Mouse (Mus musculus) liver, embryonic 12.5 days (tissue): ENCODE data around the gene Rnf149. TPM values are rescaled to one million over a fixed set of nuclear protein-coding genes. Genes with fewer than 3 reads are reported as not detected.
A peak's percentile ranks its signal among the peaks of the same experiment; 100 is the strongest.

Experiments
- ATAC-seq: fragments of 200-750 bp; cut with Nextera tagmentation; 2 replicates; pipeline ENCODE4 v1.8.0; 2017; ENCODE audit warnings: moderate number of reproducible peaks, mild to moderate bottlenecking, moderate library complexity
- H3K27ac ChIP-seq: fragments of 300-500 bp; sonication (generic); 2 replicates; pipeline ENCODE4 v1.5.1; 2016; ENCODE audit warnings: mild to moderate bottlenecking
- H3K27me3 ChIP-seq: fragments of 300-500 bp; sonication (generic); replicated peaks from 2 replicates; pipeline ENCODE4 v1.6.1; 2016; ENCODE audit warnings: mild to moderate bottlenecking, moderate library complexity
- H3K36me3 ChIP-seq: fragments of 300-500 bp; sonication (generic); 2 replicates; pipeline ENCODE4 v1.6.1; 2016; ENCODE audit warnings: mild to moderate bottlenecking, moderate library complexity
- H3K4me1 ChIP-seq: fragments of 300-500 bp; sonication (generic); 2 replicates; pipeline ENCODE4 v1.6.1; 2016
- H3K4me2 ChIP-seq: fragments of 300-500 bp; sonication (generic); 2 replicates; pipeline ENCODE4 v1.6.1; 2016; ENCODE audit warnings: mild to moderate bottlenecking, moderate library complexity
- H3K4me3 ChIP-seq: fragments of 300-500 bp; sonication (generic); 2 replicates; pipeline ENCODE4 v1.5.1; 2016; ENCODE audit warnings: mild to moderate bottlenecking, moderate library complexity
- H3K9ac ChIP-seq: fragments of 300-500 bp; sonication (generic); 2 replicates; pipeline ENCODE4 v1.6.1; 2016; ENCODE audit warnings: mild to moderate bottlenecking, moderate library complexity
- H3K9me3 ChIP-seq: fragments of 300-500 bp; sonication (generic); replicated peaks from 2 replicates; pipeline ENCODE4 v1.6.1; 2016; ENCODE audit warnings: mild to moderate bottlenecking, moderate library complexity
- WGBS: fragments of 180-500 bp; shearing (Covaris S2); methylation state at CpG from one replicate; pipeline ENCODE4 v1.1.7; 2016; ENCODE audit not compliant: insufficient replicate concordance; 5-methylcytosine and 5-hydroxymethylcytosine counted together
- polyA plus RNA-seq: library from polyadenylated mRNA; unstranded; fragments of >200 nt; fragmentation: Nextera tagmentation; extraction: Ambion mirVana; gene quantifications from 2 replicates; pipeline ENCODE4 v1.2.1, GENCODE M21; 2016

Gene Rnf149
- polyA plus RNA-seq, 1 experiment from 2014 or later, result 27.3 TPM

DNA sequence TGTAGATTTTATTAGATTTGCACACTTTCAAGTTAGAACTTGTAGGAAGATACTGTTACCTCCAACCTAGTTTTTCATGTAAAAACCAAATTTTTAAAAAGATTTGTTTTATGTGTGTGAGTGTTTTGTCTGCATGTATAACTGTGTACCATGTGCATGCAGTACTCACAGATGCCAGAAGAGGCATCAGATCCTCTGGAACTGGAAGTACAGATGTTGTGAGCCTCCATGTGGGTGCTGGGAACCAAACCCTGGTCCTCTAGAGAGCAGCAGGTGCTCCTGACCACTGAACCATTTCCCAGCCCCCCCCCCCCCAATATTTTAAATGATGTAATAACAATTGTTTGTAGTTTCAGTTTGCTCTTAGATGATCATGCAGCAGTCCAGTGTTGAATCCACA lies 36.6 kb downstream of the Rnf149 start:
- Histone ChIP-seq H3K4me2 (no peak overlapping the region), H3K27ac (no peak overlapping the region), H3K4me3 (no peak overlapping the region), H3K27me3 (no peaks in the 10 kb centered on the region), H3K9me3 (peaks cover 12% of the 10 kb centered on the region; the same call in 1 of the 2 replicates), H3K9ac (no peak overlapping the region), H3K36me3 (peaks cover 74% of the 10 kb centered on the region), H3K4me1 (peaks cover 14% of the 10 kb centered on the region)
- no peak for ATAC-seq

DNA sequence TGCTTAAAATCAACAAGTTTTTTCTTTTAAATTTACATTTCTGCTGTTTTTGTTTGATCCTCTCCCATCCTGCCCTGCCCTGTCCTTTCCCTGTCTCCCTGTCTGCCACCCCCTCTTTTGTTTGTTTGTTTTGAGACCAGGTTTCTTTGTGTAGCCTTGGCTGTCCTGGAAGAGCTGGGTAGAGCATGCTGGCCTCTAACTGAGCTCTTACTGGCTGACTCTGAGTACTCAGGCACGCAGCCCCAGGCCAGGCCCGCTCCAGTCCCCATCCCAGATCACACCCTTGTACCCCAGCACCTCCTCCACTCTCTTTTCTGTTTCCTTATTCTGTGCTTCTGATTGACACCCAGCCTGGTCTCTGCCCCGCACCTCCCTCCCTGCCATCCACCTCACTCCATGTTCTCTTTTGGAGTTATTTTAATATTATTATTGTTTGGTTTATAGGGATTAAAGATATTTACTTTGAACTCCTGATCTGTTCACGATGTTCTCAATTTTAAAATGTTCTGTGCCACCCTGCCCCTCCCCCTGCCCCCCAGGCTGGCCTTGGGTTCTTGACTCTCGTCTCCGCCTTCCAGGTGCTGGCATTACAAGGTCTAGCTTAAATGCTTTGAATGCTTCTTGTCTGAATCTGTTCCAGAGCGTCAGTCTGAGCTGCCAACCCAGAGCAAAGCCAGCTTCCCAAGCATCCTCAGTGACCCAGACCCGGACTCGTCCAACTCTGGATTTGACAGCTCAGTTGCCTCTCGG lies 39.4 kb downstream of the Rnf149 start:
- Histone ChIP-seq H3K4me2 (peak overlapping the region; percentile 27), H3K4me1 (peaks cover 21% of the 10 kb centered on the region), H3K9ac (no peak overlapping the region; the same call in 1 of the 2 replicates), H3K4me3 (no peak overlapping the region), H3K27ac (no peak overlapping the region), H3K36me3 (peaks cover 49% of the 10 kb centered on the region), H3K9me3 (peaks cover 12% of the 10 kb centered on the region; the same call in 1 of the 2 replicates), H3K27me3 (0 out of 2 replicates have a peak, but pooled peaks cover 6% of the 10 kb centered on the region)
- no peak for ATAC-seq
- 86% methylated on average over 10 of the region's 10 CpGs for WGBS

DNA sequence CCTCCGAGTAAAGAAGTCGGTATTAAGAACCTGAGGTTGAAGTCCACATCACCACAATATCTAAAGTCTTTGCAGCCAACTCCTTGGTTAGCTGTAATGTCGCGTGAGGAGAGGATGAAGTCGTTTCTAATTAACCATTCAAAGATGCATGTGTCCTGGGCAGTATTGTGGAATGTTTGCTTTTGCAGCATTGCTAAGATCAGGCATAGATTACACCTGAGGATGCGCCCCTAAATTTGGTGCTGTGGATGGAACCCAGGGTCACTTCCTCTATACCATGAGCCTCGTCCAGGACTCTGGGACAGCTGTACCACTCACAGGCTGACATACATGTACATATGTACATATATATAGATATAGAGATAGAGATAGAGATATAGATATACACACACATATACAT lies 40.5 kb downstream of the Rnf149 start:
- H3K27ac ChIP-seq, result no peak overlapping the region
- peaks cover 12% of the 10 kb centered on the region; the same call in 1 of the 2 replicates for H3K9me3 ChIP-seq
- H3K4me2 ChIP-seq, result peak overlapping the region; percentile 94
- H3K27me3 ChIP-seq, result peaks cover 6% of the 10 kb centered on the region; the same call in 1 of the 2 replicates
- peak overlapping the region; percentile 87 for H3K9ac ChIP-seq
- peaks cover 21% of the 10 kb centered on the region for H3K4me1 ChIP-seq
- no peak for ATAC-seq
- WGBS, result 34% methylated on average over 7 of the region's 7 CpGs
- peaks cover 39% of the 10 kb centered on the region for H3K36me3 ChIP-seq
- H3K4me3 ChIP-seq, result peak overlapping the region; percentile 90

DNA sequence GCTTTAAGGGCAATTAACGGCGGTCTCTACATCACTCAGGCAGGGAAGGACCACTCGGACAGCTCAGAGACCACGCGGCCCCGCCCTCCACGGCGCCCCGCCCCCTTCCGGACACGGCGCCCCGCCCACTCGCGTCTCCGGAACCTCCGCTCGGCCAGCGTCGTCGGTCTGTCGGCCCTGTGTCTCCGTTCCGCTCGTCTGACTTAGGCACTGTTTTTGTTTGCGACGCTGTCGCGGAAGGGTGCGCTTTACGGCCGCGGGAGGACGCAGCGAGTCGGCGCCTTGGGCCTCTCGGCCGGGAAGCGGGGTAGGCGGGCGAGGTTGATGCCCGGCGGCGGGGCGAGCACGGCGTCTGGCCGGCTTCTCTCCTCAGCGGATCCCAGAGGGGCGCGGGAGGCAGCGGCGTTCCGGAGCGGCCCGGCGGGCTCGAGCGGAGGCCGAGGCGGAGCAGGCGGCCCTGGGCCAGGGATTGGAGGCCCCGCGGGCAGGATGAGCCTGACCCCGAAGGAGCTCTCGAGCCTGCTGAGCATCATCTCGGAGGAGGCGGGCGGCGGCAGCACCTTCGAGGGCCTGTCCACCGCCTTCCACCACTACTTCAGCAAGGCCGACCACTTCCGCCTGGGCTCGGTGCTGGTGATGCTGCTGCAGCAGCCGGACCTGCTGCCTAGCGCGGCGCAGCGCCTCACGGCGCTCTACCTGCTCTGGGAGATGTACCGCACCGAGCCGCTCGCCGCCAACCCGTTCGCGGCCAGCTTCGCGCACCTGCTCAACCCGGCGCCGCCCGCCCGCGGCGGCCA lies 41.5 kb downstream of the Rnf149 start:
- Histone ChIP-seq H3K27me3 (peaks cover 6% of the 10 kb centered on the region; the same call in 1 of the 2 replicates), H3K4me2 (peak overlapping the region; percentile 94), H3K36me3 (peaks cover 32% of the 10 kb centered on the region), H3K27ac (peak overlapping the region; percentile 93), H3K9ac (peak overlapping the region; percentile 87), H3K4me1 (peaks cover 21% of the 10 kb centered on the region), H3K4me3 (peak overlapping the region; percentile 90), H3K9me3 (peaks cover 11% of the 10 kb centered on the region; the same call in 1 of the 2 replicates)
- peak; percentile 91 for ATAC-seq
- WGBS, result under 1% methylated on average over 99 of the region's 100 CpGs

DNA sequence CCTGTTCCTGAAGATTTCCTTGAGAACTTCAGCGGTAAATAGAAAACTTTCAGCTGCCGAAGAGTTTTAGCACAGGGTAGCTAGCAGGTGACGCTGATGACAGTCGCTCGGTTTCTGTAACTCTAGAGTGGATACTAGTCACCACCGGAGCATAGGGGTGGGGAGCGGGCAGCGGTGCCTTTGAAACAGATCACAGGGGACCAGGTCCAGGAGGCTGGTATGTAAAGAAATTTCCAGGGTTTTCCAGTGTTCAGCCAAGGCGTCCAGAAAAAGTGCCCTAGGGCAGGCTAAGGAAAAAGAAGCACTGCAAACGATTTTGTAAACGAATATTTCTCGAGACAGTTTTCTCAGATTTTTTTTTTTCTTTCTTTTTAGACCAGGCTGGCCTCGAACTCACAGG lies 42.4 kb downstream of the Rnf149 start, which contains the start of gene Cnot11:
TSS of gene Cnot11 (plus strand) at position 162 of the 400 bp plus-strand sequence.
- Histone ChIP-seq H3K27me3 (peaks cover 6% of the 10 kb centered on the region; the same call in 1 of the 2 replicates), H3K4me2 (peak within 1 kb of the TSS; percentile 94), H3K27ac (peak within 1 kb of the TSS; percentile 93), H3K4me1 (peaks cover 25% of the 10 kb centered on the region), H3K9me3 (peaks cover 2% of the 10 kb centered on the region; the same call in 1 of the 2 replicates), H3K36me3 (peaks cover 23% of the 10 kb centered on the region), H3K9ac (peak within 1 kb of the TSS; percentile 87), H3K4me3 (peak within 1 kb of the TSS; percentile 90)
- ATAC-seq, result no peak
- WGBS, result 37% methylated on average over 13 of the region's 13 CpGs

GRCm38 (mm10) chr1:39533917-39534316 lies 43.3 kb downstream of the Rnf149 start:
- ATAC-seq, result no peak
- Histone ChIP-seq H3K36me3 (peaks cover 14% of the 10 kb centered on the region), H3K27ac (no peak overlapping the region), H3K27me3 (peaks cover 6% of the 10 kb centered on the region; the same call in 1 of the 2 replicates), H3K9ac (no peak overlapping the region), H3K4me2 (no peak overlapping the region), H3K9me3 (no peaks in the 10 kb centered on the region), H3K4me3 (no peak overlapping the region), H3K4me1 (peaks cover 25% of the 10 kb centered on the region)
- 52% methylated on average over 3 of the region's 3 CpGs for WGBS

GRCm38 (mm10) chr1:39531036-39531435 lies 46.2 kb downstream of the Rnf149 start:
- ATAC-seq, result no peak
- Histone ChIP-seq H3K9ac (no peak overlapping the region), H3K4me2 (no peak overlapping the region), H3K9me3 (no peaks in the 10 kb centered on the region), H3K4me3 (no peak overlapping the region), H3K27ac (no peak overlapping the region), H3K4me1 (peaks cover 11% of the 10 kb centered on the region), H3K36me3 (no peaks in the 10 kb centered on the region), H3K27me3 (peaks cover 6% of the 10 kb centered on the region; the same call in 1 of the 2 replicates)
- 48% methylated on average over 4 of the region's 4 CpGs for WGBS

DNA sequence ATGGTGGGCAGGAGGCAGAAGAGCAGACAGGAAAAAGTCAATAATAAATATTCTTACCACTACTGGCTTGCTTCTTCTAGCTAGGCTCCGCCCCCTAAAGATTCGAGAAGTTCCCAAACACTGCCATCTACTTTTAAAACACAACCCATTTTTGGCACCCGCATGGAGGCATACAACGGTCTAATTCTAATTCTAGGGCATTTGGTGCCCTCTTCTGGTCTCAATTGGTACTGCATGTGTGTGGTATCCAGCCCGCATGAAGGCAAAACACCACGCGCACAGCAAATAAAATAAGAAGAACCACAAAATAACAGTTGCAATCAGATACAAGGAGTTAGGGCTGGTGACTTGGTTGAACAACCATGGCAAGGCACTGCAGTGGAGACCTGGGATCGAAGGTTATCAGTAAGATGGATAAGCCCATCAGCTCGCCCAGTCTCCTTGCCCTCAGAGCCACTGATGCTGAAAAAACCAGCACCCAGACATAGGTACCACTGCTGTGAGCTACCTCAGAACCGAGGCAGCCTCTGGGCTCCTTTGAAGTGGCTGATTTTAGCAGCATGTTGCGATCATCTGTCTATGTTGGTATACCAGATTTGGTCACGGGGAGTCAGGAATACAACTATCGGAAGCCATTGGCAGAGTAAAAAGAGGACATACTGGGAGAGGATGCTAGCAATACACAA lies 46.8 kb downstream of the Rnf149 start:
- WGBS, result 30% methylated on average over 13 of the region's 13 CpGs

GRCm38 (mm10) chr1:39528319-39528718 lies 48.9 kb downstream of the Rnf149 start:
- H3K4me2 ChIP-seq, result no peak overlapping the region
- H3K36me3 ChIP-seq, result no peaks in the 10 kb centered on the region
- no peak for ATAC-seq
- peaks cover 2% of the 10 kb centered on the region; the same call in 1 of the 2 replicates for H3K27me3 ChIP-seq
- H3K4me1 ChIP-seq, result peaks cover 4% of the 10 kb centered on the region
- H3K9me3 ChIP-seq, result no peaks in the 10 kb centered on the region
- WGBS, result 60% methylated on average over 6 of the region's 6 CpGs
- H3K9ac ChIP-seq, result no peak overlapping the region
- H3K27ac ChIP-seq, result no peak overlapping the region
- no peak overlapping the region for H3K4me3 ChIP-seq

More for the DNA sequence above, 46.8 kb downstream of the Rnf149 start:
- ATAC-seq, result peak; percentile 27; the same call in 1 of the 2 replicates
- H3K9me3 ChIP-seq, result no peaks in the 10 kb centered on the region
- no peaks in the 10 kb centered on the region for H3K36me3 ChIP-seq
- peaks cover 11% of the 10 kb centered on the region for H3K4me1 ChIP-seq
- peaks cover 6% of the 10 kb centered on the region; the same call in 1 of the 2 replicates for H3K27me3 ChIP-seq
- H3K4me2 ChIP-seq, result no peak overlapping the region
- no peak overlapping the region for H3K4me3 ChIP-seq
- H3K9ac ChIP-seq, result no peak overlapping the region
- no peak overlapping the region for H3K27ac ChIP-seq

- no peak overlapping the region for H3K9ac ChIP-seq
- peak; percentile 60 for ATAC-seq
These were observed 49.8 kb downstream of the Rnf149 start for GRCm38 (mm10) chr1:39527432-39527831.

DNA sequence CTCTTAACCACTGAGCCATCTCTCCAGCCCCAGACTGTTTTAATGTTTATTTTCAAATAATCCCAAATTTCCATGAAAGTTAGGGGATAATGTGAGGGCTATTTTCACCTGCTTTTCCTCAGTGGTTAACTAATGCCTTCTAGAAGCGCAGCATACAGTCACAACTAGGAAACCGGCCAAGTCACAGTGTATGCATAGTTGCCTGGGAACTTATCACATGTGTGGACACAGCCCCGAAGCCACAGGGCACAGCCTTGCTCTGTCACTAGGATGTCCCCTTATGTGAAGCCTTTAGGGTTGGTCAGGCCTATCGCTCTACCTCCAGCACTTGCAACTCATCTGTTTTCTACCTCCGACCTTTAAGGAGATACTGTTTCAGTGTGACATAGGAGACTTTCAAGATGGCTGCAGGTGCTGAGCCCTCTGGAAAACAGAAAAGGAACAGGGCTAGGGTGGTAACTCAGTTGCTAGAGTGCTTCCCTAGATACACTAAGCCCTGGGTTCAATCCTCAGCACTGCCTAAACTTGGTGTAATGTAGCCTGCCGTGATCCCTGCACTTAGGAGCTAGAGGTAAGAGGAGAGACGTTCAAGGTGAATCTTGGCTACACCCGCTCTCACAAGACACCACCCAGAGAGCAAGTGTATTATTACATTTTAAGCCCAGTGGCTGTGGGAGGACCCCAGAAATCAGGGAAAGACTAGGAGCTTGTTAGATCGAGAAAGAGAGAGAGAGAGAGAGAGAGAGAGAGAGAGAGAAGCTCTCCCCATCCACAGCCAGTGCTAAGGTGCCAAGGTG lies 50.6 kb downstream of the Rnf149 start:
- Histone ChIP-seq H3K27ac (no peak overlapping the region), H3K36me3 (no peaks in the 10 kb centered on the region), H3K4me3 (no peak overlapping the region), H3K27me3 (no peaks in the 10 kb centered on the region), H3K4me2 (no peak overlapping the region), H3K4me1 (peaks cover 4% of the 10 kb centered on the region), H3K9ac (no peak overlapping the region), H3K9me3 (no peaks in the 10 kb centered on the region)
- no peak for ATAC-seq
- WGBS, result 68% methylated on average over 9 of the region's 9 CpGs

More at GRCm38 (mm10) chr1:39527432-39527831, 49.8 kb downstream of the Rnf149 start:
- no peaks in the 10 kb centered on the region for H3K9me3 ChIP-seq
- H3K36me3 ChIP-seq, result no peaks in the 10 kb centered on the region
- no peaks in the 10 kb centered on the region; the same call in 1 of the 2 replicates for H3K27me3 ChIP-seq
- no peak overlapping the region for H3K4me3 ChIP-seq
- peaks cover 4% of the 10 kb centered on the region for H3K4me1 ChIP-seq
- no peak overlapping the region for H3K4me2 ChIP-seq
- no peak overlapping the region for H3K27ac ChIP-seq
- 9% methylated on average over 7 of the region's 7 CpGs for WGBS
